Mouse (Mus musculus): ENCODE measurements around the gene Elobl.

The Elobl gene

DNA sequence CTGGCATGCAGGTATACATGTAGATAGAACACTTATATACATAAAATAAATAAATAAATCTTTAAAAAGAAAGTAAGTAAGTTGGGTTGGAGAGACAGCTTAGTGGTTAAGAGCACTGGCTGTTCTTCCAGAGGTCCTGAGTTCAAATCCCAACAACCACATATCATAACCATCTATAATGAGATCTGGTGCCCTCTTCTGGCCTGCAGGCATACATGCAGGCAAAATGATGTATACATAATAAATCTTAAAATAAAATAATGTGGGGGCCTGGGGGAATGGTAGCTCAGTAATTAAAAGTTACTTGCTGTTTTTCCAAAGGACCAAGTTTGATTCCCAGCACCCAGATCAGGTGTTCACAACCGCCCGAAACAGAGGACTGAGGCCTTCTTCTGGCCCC is 28.0 kb downstream of the Elobl start:
- no peak for DNase-seq (ENCODE audit: extremely low spot score, low read depth, low spot score)

DNA sequence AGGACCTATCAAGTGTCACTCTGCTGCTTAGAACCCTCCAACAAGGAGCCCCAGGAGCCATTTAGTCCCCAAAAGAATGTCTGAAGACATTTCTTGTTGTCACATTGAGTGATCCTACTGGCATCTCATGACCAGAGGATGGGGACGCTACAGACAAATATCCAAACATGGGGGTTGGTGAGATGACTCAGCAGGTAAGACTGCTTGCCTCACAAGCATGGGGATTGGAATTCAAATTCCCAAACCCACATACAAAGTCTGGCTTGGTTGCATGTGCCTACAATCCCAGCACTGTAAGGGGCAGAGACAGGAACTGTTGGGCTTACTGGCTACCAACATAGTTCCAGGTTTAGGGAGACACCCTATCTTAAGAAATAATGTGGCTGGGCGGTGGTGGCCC is 28.8 kb downstream of the Elobl start:
- DNase-seq (ENCODE audit: extremely low spot score, low read depth, low spot score): no peak

DNA sequence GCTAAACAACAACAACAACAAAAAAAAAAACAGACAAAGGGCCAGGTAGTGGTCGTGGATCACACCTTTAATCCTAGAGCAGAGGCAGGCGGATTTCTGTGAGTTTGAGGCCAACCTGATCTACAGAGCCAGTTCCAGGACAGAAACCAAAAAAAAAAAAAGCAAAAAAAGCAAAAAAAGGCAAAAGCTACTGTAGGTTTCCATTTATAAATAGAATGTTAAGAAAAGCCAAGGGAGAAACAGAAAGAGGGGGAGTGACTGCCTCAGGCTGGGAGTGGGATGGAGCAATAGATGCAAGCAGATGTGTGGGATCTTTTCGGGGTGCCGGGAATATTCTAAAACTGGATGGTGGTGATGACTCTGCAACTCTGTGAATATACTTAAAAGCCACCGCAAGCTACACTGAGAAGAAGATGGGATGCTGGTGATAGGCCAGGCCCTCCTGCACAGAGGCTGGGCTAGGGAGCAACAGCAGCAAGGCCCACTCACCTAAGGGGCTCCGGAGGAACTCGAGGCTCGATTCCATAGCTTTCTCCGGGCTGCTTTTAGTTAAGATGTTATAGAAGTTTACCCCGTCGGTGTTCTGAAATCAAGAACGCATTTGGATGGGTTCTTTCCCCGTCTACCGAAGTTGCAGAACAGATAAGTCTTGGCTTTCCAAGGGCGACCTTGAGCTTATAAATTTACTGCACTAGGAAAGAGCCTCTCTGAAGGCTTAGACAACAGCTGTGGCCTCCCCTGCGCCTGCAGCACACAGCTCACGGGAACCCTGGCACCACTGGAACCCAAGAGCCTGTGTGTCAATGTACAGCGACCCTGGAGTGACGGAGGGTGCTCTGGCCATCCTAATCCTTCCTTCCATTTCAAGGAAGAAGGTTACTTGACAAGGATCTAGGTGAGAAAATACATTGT is 32.4 kb downstream of the Elobl start:
- DNase-seq (ENCODE audit: extremely low spot score, low read depth, low spot score): no peak

DNA sequence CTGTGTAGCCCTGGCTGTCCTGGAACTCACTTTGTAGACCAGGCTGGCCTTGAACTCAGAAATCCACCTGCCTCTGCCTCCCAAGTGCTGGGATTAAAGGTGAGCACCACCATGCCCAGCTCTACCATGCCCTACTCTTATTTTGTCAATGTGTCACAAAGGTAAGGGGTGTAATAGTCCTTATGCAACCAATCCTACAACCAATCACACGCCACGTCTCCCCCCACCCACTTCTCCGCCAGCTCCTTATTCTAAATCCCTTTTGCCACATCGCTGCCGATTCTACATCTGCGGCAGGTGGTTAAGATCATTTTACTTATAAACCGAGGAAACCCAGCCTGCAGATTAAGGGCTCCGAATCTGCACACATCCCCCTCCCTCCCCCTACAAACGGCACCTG is 33.7 kb downstream of the Elobl start:
- no peak for DNase-seq (ENCODE audit: extremely low spot score, low read depth, low spot score)

DNA sequence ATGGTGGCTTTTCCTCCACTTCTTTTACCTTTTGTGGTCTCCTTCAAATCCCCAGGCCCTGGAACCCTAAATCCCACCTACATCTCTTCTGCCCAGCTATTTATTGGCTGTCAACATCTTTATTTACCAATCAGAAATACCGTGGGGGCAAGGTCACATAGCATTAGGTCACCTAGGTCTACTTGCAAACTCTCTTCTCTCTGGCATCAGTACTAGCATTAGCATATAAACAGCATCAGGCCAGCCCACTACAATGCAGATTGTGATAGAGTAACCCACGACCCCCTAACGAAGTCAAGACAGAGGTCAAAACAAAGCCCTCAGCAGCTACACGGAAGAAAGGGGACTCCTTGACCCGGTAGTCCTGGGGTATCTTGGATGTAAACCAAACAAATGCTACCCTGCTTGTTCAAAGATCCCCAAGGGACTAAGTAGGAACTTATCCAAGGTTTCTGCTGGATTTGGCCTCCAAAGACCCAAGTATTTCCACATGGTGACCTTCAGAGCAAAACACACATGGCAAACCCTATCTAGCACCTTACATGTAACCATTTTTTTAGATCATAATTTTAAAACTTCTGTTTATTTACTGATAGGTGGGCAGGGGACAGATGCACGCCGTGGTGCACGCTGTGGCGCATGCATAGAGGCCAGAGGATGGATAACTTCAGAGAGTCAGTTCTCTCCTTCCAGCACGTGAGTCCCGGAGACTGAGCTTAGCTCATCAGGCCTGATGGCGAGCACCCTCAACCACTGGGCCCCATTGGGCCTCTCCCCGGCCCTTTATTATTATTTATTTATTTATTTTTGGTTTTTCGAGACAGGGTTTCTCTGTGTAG is 34.8 kb downstream of the Elobl start:
- no peak for DNase-seq (ENCODE audit: extremely low spot score, low read depth, low spot score)

DNA sequence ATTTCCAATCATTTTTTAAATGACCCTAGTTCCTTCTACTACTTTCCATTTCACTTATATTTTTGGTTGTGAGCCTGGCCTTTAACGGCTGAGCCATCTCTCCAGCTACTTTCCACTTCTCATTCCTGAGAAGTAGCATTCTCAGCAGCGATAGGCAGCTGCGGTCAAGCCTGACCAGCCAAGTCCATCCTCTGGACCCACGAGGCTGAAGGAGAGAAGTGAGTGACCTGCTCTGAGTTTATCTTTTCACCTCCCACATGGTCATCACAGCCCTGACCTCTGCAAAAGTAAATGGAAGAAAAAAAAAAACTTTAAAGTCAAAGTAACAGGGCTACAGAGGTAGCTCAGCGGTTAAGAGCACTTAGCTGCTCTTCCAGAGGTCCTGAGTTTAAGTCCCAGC is 40.2 kb downstream of the Elobl start:
- DNase-seq (ENCODE audit: extremely low spot score, low read depth, low spot score): no peak
